Mouse (Mus musculus): ENCODE measurements around the gene Gk5. TPM values are rescaled to one million over a fixed set of nuclear protein-coding genes. Genes with fewer than 3 reads are reported as not detected.

Gene Gk5
- polyA plus RNA-seq, 1 experiment, result 2.5 TPM

DNA sequence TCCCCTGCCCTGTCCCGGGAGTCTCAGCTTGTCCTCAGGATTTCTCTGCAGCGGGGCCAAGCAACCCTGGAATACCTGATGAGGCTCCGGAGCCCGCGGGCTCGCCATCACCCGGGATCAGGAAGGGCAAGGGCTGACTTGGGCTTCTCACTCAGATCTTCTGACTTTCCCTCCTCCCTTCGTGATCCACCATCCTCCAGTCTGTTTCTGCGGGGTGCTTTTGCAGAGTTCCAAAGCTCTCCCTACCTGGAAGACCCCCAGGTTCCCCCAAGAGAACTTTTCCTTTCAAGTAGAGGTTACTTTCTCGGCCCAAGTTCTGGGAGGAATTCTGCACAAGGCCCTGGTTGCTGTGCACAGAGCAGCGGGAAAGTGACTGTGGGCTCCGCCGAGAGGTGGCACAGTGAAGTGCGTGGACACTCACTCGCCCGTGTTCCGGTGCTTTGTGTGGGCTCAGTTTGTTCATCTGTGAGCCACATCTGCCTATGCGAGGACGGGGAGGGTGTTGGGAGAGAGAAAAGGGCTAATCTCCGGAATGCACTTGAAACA lies 77.5 kb downstream of the Gk5 start:
- Histone ChIP-seq H3K4me3 (ENCODE audit: low read depth, low read length) (peak overlapping the region; percentile 93), H3K27me3 (ENCODE audit: control insufficient read depth, insufficient read depth, low read length) (no peaks in the 10 kb centered on the region), H3K36me3 (ENCODE audit: control insufficient read depth, insufficient read depth, low read length) (peaks cover 1% of the 10 kb centered on the region; the same call in 1 of the 2 replicates), H3K4me1 (ENCODE audit: control insufficient read depth, insufficient read depth, insufficient read length, low read length) (peaks cover 3% of the 10 kb centered on the region; the same call in 1 of the 2 replicates), H3K27ac (ENCODE audit: insufficient read depth, low read depth, low read length) (peak overlapping the region; percentile 91)
- TF ChIP-seq CTCF (IDR thresholded peaks at IDR 0.05; ENCODE audit: extremely low read depth, insufficient read length, insufficient replicate concordance, low read depth, low read length) (peak; percentile 16; the same call in 1 of the 2 replicates), POLR2A (IDR thresholded peaks at IDR 0.05; ENCODE audit: low read depth, low read length) (peak; percentile 15; the same call in 1 of the 2 replicates)
- WGBS, result under 1% methylated on average over 20 of the region's 20 CpGs

DNA sequence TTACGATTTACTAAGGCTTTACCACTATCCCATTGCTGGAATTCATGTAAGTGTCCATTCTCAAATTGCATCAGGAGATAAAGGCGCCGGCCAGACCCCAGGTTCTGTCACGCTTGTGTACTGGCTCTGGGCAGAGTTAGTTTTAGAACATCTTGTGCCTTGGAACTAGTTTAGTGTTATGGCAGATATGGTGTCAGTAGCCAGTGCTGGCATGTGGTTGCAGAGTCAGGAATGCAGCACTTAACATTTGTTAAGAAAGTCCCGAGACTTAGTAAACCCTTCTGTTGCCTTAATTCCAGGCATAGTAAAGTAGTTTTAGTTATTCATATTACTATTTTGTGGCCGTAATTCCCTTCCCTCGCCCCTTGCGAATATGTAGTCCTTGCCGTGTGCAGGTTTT lies 78.6 kb downstream of the Gk5 start:
- Histone ChIP-seq H3K27me3 (ENCODE audit: control insufficient read depth, insufficient read depth, low read length) (no peaks in the 10 kb centered on the region), H3K36me3 (ENCODE audit: control insufficient read depth, insufficient read depth, low read length) (peaks cover 5% of the 10 kb centered on the region), H3K27ac (ENCODE audit: insufficient read depth, low read depth, low read length) (no peak overlapping the region), H3K4me3 (ENCODE audit: low read depth, low read length) (no peak overlapping the region), H3K4me1 (ENCODE audit: control insufficient read depth, insufficient read depth, insufficient read length, low read length) (peaks cover 3% of the 10 kb centered on the region; the same call in 1 of the 2 replicates)
- TF ChIP-seq POLR2A (IDR thresholded peaks at IDR 0.05; ENCODE audit: low read depth, low read length), result no peak
- no peak for TF ChIP-seq CTCF (IDR thresholded peaks at IDR 0.05; ENCODE audit: extremely low read depth, insufficient read length, insufficient replicate concordance, low read depth, low read length)
- WGBS, result 61% methylated on average over 9 of the region's 9 CpGs

DNA sequence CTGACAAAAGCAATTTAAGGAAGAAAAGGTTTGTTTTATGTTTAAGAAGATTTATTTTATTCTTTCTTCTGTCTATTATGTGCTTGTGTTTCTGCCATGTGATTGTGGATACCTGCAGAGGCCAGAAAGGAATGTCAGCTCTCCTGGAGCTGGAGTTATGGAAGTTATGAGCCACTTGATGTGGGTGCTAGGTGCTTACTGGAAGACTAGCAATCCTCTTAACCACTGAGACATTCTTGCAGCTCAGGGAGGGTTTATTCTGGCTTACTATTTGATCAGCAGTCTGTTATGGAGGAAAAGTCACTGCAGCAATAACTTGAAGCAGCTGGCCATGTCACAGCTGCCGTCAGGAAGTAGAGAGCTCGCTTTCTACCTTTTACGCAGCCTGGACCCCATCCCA lies 84.5 kb downstream of the Gk5 start:
- Histone ChIP-seq H3K4me3 (ENCODE audit: low read depth, low read length) (no peak overlapping the region), H3K36me3 (ENCODE audit: control insufficient read depth, insufficient read depth, low read length) (peaks cover 15% of the 10 kb centered on the region), H3K4me1 (ENCODE audit: control insufficient read depth, insufficient read depth, insufficient read length, low read length) (no peaks in the 10 kb centered on the region), H3K27me3 (ENCODE audit: control insufficient read depth, insufficient read depth, low read length) (no peaks in the 10 kb centered on the region), H3K27ac (ENCODE audit: insufficient read depth, low read depth, low read length) (no peak overlapping the region)
- WGBS, result 90% methylated on average over 3 of the region's 3 CpGs
- TF ChIP-seq CTCF (IDR thresholded peaks at IDR 0.05; ENCODE audit: extremely low read depth, insufficient read length, insufficient replicate concordance, low read depth, low read length) (no peak), POLR2A (IDR thresholded peaks at IDR 0.05; ENCODE audit: low read depth, low read length) (no peak)

DNA sequence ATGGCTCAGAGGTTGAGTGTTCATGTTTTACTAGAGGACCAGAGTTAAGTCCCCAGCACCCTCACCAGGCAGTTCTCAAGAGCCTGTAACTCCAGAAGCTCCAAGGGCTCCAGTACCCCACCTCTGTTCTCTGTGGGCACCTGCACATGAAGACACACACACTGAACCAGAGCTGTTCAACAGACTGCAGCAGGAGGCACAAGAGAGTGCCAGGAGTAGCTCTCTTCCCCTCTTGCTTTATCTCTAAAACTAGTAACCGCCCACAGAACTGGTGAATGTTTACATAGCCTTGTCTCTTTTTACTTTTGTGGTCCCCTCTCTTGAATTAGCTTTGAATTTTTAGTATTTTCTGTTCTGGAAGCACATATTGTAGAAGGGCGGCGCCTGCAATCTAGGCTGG lies 88.3 kb downstream of the Gk5 start:
- Histone ChIP-seq H3K27me3 (ENCODE audit: control insufficient read depth, insufficient read depth, low read length) (no peaks in the 10 kb centered on the region), H3K36me3 (ENCODE audit: control insufficient read depth, insufficient read depth, low read length) (peaks cover 12% of the 10 kb centered on the region), H3K4me3 (ENCODE audit: low read depth, low read length) (no peak overlapping the region), H3K27ac (ENCODE audit: insufficient read depth, low read depth, low read length) (no peak overlapping the region), H3K4me1 (ENCODE audit: control insufficient read depth, insufficient read depth, insufficient read length, low read length) (no peaks in the 10 kb centered on the region)
- 95% methylated on average over 3 of the region's 3 CpGs for WGBS
- TF ChIP-seq POLR2A (IDR thresholded peaks at IDR 0.05; ENCODE audit: low read depth, low read length) (no peak), CTCF (IDR thresholded peaks at IDR 0.05; ENCODE audit: extremely low read depth, insufficient read length, insufficient replicate concordance, low read depth, low read length) (no peak)

DNA sequence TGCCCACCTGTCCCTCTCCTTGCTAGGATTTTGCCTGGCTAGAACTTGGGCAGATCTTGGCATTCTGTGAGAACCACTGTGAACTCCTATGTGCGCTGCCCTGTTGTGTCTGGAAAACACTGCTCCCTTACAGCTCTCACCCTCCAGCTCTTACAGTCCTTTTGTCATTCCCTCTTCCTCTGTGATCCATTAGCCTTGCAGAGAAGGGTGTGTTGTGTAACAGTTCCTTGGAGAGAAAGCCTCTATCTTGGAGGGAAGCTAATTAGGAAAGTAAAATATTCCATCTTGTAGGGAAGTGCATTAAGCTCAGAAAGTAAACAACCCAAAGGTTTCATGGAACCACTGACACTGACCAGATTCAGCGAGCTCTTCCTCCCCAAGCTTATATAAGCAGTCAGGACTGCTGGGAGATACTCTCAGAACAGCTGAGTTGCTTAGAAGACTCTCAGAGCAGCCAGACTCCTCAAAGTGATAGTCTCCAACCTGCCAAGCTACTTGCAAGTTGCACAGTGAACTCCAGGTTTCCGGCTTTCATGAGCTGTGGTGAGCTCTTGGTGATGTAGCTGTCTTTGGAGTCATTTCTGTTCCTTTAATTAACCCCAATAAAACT lies 94.0 kb downstream of the Gk5 start:
- WGBS, result 80% methylated on average over 3 of the region's 3 CpGs
- no peak for TF ChIP-seq CTCF (IDR thresholded peaks at IDR 0.05; ENCODE audit: extremely low read depth, insufficient read length, insufficient replicate concordance, low read depth, low read length)
- Histone ChIP-seq H3K36me3 (ENCODE audit: control insufficient read depth, insufficient read depth, low read length) (peaks cover 4% of the 10 kb centered on the region; the same call in 1 of the 2 replicates), H3K27me3 (ENCODE audit: control insufficient read depth, insufficient read depth, low read length) (no peaks in the 10 kb centered on the region), H3K4me1 (ENCODE audit: control insufficient read depth, insufficient read depth, insufficient read length, low read length) (peaks cover 1% of the 10 kb centered on the region; the same call in 1 of the 2 replicates), H3K27ac (ENCODE audit: insufficient read depth, low read depth, low read length) (0 out of 2 replicates have a peak overlapping the region, but pooled peaks have one; percentile 15), H3K4me3 (ENCODE audit: low read depth, low read length) (no peak overlapping the region)

DNA sequence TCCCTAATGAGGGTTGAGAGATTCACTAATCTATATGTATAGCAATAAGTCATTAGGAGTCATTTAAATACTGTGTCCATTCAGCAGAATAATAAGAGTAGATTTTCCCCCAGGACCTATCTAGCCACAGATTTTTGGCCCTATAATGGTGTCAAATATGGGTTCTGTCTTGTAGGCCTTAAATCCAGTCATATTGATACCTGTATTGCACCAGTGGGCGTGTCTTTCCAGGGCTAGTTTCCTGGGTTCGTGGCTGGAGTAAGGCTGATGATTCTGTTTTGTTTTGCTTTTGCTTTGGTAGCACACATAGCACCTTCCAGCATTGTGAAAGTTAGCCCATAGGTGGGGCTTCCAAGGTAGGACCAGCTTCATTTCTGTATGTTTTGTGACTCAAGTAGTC lies 95.0 kb downstream of the Gk5 start:
- no peak overlapping the region for H3K27ac ChIP-seq (ENCODE audit: insufficient read depth, low read depth, low read length)
- H3K4me3 ChIP-seq (ENCODE audit: low read depth, low read length), result no peak overlapping the region
- H3K4me1 ChIP-seq (ENCODE audit: control insufficient read depth, insufficient read depth, insufficient read length, low read length), result peaks cover 1% of the 10 kb centered on the region; the same call in 1 of the 2 replicates
- WGBS, result 79% methylated on average over 2 of the region's 2 CpGs
- no peak for TF ChIP-seq CTCF (IDR thresholded peaks at IDR 0.05; ENCODE audit: extremely low read depth, insufficient read length, insufficient replicate concordance, low read depth, low read length)
- TF ChIP-seq POLR2A (IDR thresholded peaks at IDR 0.05; ENCODE audit: low read depth, low read length), result no peak
- no peaks in the 10 kb centered on the region for H3K27me3 ChIP-seq (ENCODE audit: control insufficient read depth, insufficient read depth, low read length)
- peaks cover 4% of the 10 kb centered on the region; the same call in 1 of the 2 replicates for H3K36me3 ChIP-seq (ENCODE audit: control insufficient read depth, insufficient read depth, low read length)

DNA sequence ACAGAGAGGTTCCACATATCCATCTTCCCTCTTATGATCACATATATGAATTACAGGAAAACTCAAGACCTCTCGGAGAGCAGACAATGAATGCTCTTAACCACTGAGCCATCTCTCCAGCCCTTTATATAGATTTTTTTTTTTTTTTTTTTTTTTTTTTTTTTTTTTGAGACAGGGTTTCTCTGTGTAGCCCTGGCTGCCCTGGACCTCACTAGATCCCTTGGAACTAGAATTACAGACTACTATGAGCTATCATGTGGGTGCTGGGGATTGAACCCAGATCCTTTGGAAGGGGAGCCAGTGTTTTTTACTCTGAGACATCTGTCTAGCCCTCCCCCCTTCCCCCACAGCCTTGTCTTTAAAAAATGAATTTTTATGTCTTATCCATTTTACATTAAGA lies 98.1 kb downstream of the Gk5 start:
- no peak overlapping the region for H3K4me3 ChIP-seq (ENCODE audit: low read depth, low read length)
- H3K27ac ChIP-seq (ENCODE audit: insufficient read depth, low read depth, low read length), result no peak overlapping the region
- 95% methylated on average over 1 of the region's 1 CpGs for WGBS
- H3K36me3 ChIP-seq (ENCODE audit: control insufficient read depth, insufficient read depth, low read length), result peaks cover 4% of the 10 kb centered on the region; the same call in 1 of the 2 replicates
- TF ChIP-seq CTCF (IDR thresholded peaks at IDR 0.05; ENCODE audit: extremely low read depth, insufficient read length, insufficient replicate concordance, low read depth, low read length) (no peak), POLR2A (IDR thresholded peaks at IDR 0.05; ENCODE audit: low read depth, low read length) (no peak)
- H3K27me3 ChIP-seq (ENCODE audit: control insufficient read depth, insufficient read depth, low read length), result no peaks in the 10 kb centered on the region
- H3K4me1 ChIP-seq (ENCODE audit: control insufficient read depth, insufficient read depth, insufficient read length, low read length), result peaks cover 1% of the 10 kb centered on the region; the same call in 1 of the 2 replicates

Data from small intestine, adult 2 months (tissue).